Mouse (Mus musculus): ENCODE results near the gene Lyst. TPM values are rescaled to one million over a fixed set of nuclear protein-coding genes. Genes with fewer than 3 reads are reported as not detected.

The Lyst gene
- polyA plus RNA-seq, 1 experiment from 2014 or later, result 4.2 TPM

GRCm38 (mm10) chr13:13558251-13558650 is 31.9 kb upstream of the Lyst start:
- no peak for ATAC-seq (ENCODE audit: insufficient number of reproducible peaks, insufficient read depth, low FRiP score, low TSS enrichment, low read depth)
- no peak overlapping the region for H3K27ac ChIP-seq
- H3K4me3 ChIP-seq, result no peak overlapping the region
- H3K36me3 ChIP-seq, result no peaks in the 10 kb centered on the region
- no peaks in the 10 kb centered on the region for H3K4me1 ChIP-seq
- no peaks in the 10 kb centered on the region for H3K27me3 ChIP-seq
- no peak overlapping the region for H3K4me2 ChIP-seq
- WGBS, result 62% methylated on average over 2 of the region's 2 CpGs
- no peak overlapping the region for H3K9ac ChIP-seq
- H3K9me3 ChIP-seq, result no peaks in the 10 kb centered on the region

- no peak overlapping the region for H3K4me2 ChIP-seq
These were observed 31.3 kb upstream of the Lyst start for GRCm38 (mm10) chr13:13558900-13559299.

GRCm38 (mm10) chr13:13562571-13562970 is 27.6 kb upstream of the Lyst start:
- no peaks in the 10 kb centered on the region for H3K4me1 ChIP-seq
- H3K27me3 ChIP-seq, result no peaks in the 10 kb centered on the region
- no peak overlapping the region for H3K9ac ChIP-seq
- 84% methylated on average over 6 of the region's 6 CpGs for WGBS
- no peaks in the 10 kb centered on the region for H3K36me3 ChIP-seq
- H3K4me3 ChIP-seq, result no peak overlapping the region
- ATAC-seq (ENCODE audit: insufficient number of reproducible peaks, insufficient read depth, low FRiP score, low TSS enrichment, low read depth), result no peak
- H3K4me2 ChIP-seq, result no peak overlapping the region
- no peak overlapping the region for H3K27ac ChIP-seq
- H3K9me3 ChIP-seq, result no peaks in the 10 kb centered on the region

More at GRCm38 (mm10) chr13:13558900-13559299, 31.3 kb upstream of the Lyst start:
- no peak overlapping the region for H3K27ac ChIP-seq
- no peaks in the 10 kb centered on the region for H3K4me1 ChIP-seq
- no peak overlapping the region for H3K4me3 ChIP-seq
- H3K9me3 ChIP-seq, result no peaks in the 10 kb centered on the region
- no peak overlapping the region for H3K9ac ChIP-seq
- 78% methylated on average over 5 of the region's 5 CpGs for WGBS
- no peaks in the 10 kb centered on the region for H3K36me3 ChIP-seq
- ATAC-seq (ENCODE audit: insufficient number of reproducible peaks, insufficient read depth, low FRiP score, low TSS enrichment, low read depth), result no peak
- no peaks in the 10 kb centered on the region for H3K27me3 ChIP-seq

GRCm38 (mm10) chr13:13564116-13564515 is 26.1 kb upstream of the Lyst start:
- no peak overlapping the region for H3K4me2 ChIP-seq
- ATAC-seq (ENCODE audit: insufficient number of reproducible peaks, insufficient read depth, low FRiP score, low TSS enrichment, low read depth), result no peak
- H3K36me3 ChIP-seq, result no peaks in the 10 kb centered on the region
- 70% methylated on average over 2 of the region's 2 CpGs for WGBS
- no peaks in the 10 kb centered on the region for H3K9me3 ChIP-seq
- no peak overlapping the region for H3K9ac ChIP-seq
- H3K27ac ChIP-seq, result no peak overlapping the region
- H3K27me3 ChIP-seq, result no peaks in the 10 kb centered on the region
- no peaks in the 10 kb centered on the region for H3K4me1 ChIP-seq
- H3K4me3 ChIP-seq, result no peak overlapping the region

GRCm38 (mm10) chr13:13564541-13564940 is 25.7 kb upstream of the Lyst start:
- Histone ChIP-seq H3K27ac (no peak overlapping the region), H3K36me3 (no peaks in the 10 kb centered on the region), H3K9me3 (no peaks in the 10 kb centered on the region), H3K4me2 (no peak overlapping the region), H3K9ac (no peak overlapping the region), H3K4me3 (no peak overlapping the region), H3K4me1 (no peaks in the 10 kb centered on the region), H3K27me3 (no peaks in the 10 kb centered on the region)
- no peak for ATAC-seq (ENCODE audit: insufficient number of reproducible peaks, insufficient read depth, low FRiP score, low TSS enrichment, low read depth)
- WGBS, result 81% methylated on average over 4 of the region's 4 CpGs

GRCm38 (mm10) chr13:13567640-13568039 is 22.6 kb upstream of the Lyst start:
- Histone ChIP-seq H3K27me3 (no peaks in the 10 kb centered on the region), H3K4me3 (no peak overlapping the region), H3K4me2 (no peak overlapping the region), H3K9me3 (no peaks in the 10 kb centered on the region), H3K9ac (no peak overlapping the region), H3K36me3 (no peaks in the 10 kb centered on the region), H3K4me1 (no peaks in the 10 kb centered on the region), H3K27ac (no peak overlapping the region)
- 90% methylated on average over 6 of the region's 6 CpGs for WGBS
- no peak for ATAC-seq (ENCODE audit: insufficient number of reproducible peaks, insufficient read depth, low FRiP score, low TSS enrichment, low read depth)

GRCm38 (mm10) chr13:13568824-13569223 is 21.4 kb upstream of the Lyst start:
- Histone ChIP-seq H3K27me3 (no peaks in the 10 kb centered on the region), H3K4me2 (no peak overlapping the region), H3K27ac (no peak overlapping the region), H3K4me3 (no peak overlapping the region), H3K4me1 (peaks cover 4% of the 10 kb centered on the region; the same call in 1 of the 2 replicates), H3K36me3 (no peaks in the 10 kb centered on the region), H3K9ac (no peak overlapping the region), H3K9me3 (no peaks in the 10 kb centered on the region)
- ATAC-seq (ENCODE audit: insufficient number of reproducible peaks, insufficient read depth, low FRiP score, low TSS enrichment, low read depth), result no peak
- WGBS, result 70% methylated on average over 1 of the region's 1 CpGs

GRCm38 (mm10) chr13:13569603-13570002 is 20.6 kb upstream of the Lyst start:
- ATAC-seq (ENCODE audit: insufficient number of reproducible peaks, insufficient read depth, low FRiP score, low TSS enrichment, low read depth), result no peak
- H3K4me3 ChIP-seq, result no peak overlapping the region
- H3K36me3 ChIP-seq, result no peaks in the 10 kb centered on the region

GRCm38 (mm10) chr13:13572060-13572835 is 17.9 kb upstream of the Lyst start:
- no peaks in the 10 kb centered on the region for H3K9me3 ChIP-seq
- H3K4me2 ChIP-seq, result no peak overlapping the region
- H3K4me3 ChIP-seq, result no peak overlapping the region
- H3K9ac ChIP-seq, result no peak overlapping the region
- no peaks in the 10 kb centered on the region for H3K36me3 ChIP-seq
- WGBS, result 70% methylated on average over 10 of the region's 10 CpGs
- no peaks in the 10 kb centered on the region for H3K27me3 ChIP-seq
- ATAC-seq (ENCODE audit: insufficient number of reproducible peaks, insufficient read depth, low FRiP score, low TSS enrichment, low read depth), result no peak
- peaks cover 29% of the 10 kb centered on the region for H3K4me1 ChIP-seq
- no peak overlapping the region for H3K27ac ChIP-seq

More at GRCm38 (mm10) chr13:13569603-13570002, 20.6 kb upstream of the Lyst start:
- no peaks in the 10 kb centered on the region for H3K27me3 ChIP-seq
- H3K9ac ChIP-seq, result no peak overlapping the region
- H3K4me1 ChIP-seq, result peaks cover 10% of the 10 kb centered on the region; the same call in 1 of the 2 replicates
- H3K9me3 ChIP-seq, result no peaks in the 10 kb centered on the region
- no peak overlapping the region for H3K27ac ChIP-seq
- no peak overlapping the region for H3K4me2 ChIP-seq

GRCm38 (mm10) chr13:13572941-13573340 is 17.3 kb upstream of the Lyst start:
- Histone ChIP-seq H3K27me3 (no peaks in the 10 kb centered on the region), H3K4me3 (no peak overlapping the region), H3K9ac (no peak overlapping the region), H3K4me1 (peaks cover 29% of the 10 kb centered on the region), H3K36me3 (no peaks in the 10 kb centered on the region), H3K4me2 (no peak overlapping the region), H3K9me3 (no peaks in the 10 kb centered on the region), H3K27ac (no peak overlapping the region)
- no peak for ATAC-seq (ENCODE audit: insufficient number of reproducible peaks, insufficient read depth, low FRiP score, low TSS enrichment, low read depth)
- WGBS, result 87% methylated on average over 2 of the region's 2 CpGs

GRCm38 (mm10) chr13:13573572-13574257 is 16.5 kb upstream of the Lyst start:
- H3K27me3 ChIP-seq, result no peaks in the 10 kb centered on the region
- no peak overlapping the region for H3K9ac ChIP-seq
- H3K4me1 ChIP-seq, result peaks cover 29% of the 10 kb centered on the region
- no peak overlapping the region for H3K4me3 ChIP-seq
- no peaks in the 10 kb centered on the region for H3K9me3 ChIP-seq
- H3K36me3 ChIP-seq, result no peaks in the 10 kb centered on the region
- no peak overlapping the region for H3K4me2 ChIP-seq
- no peak for ATAC-seq (ENCODE audit: insufficient number of reproducible peaks, insufficient read depth, low FRiP score, low TSS enrichment, low read depth)
- 63% methylated on average over 5 of the region's 5 CpGs for WGBS
- H3K27ac ChIP-seq, result no peak overlapping the region

GRCm38 (mm10) chr13:13574258-13574870 is 15.8 kb upstream of the Lyst start:
- Histone ChIP-seq H3K9me3 (no peaks in the 10 kb centered on the region), H3K9ac (no peak overlapping the region), H3K36me3 (no peaks in the 10 kb centered on the region), H3K4me3 (no peak overlapping the region), H3K4me2 (no peak overlapping the region), H3K27ac (no peak overlapping the region), H3K4me1 (peaks cover 29% of the 10 kb centered on the region), H3K27me3 (no peaks in the 10 kb centered on the region)
- no peak for ATAC-seq (ENCODE audit: insufficient number of reproducible peaks, insufficient read depth, low FRiP score, low TSS enrichment, low read depth)
- 60% methylated on average over 8 of the region's 8 CpGs for WGBS
